Mouse (Mus musculus) CD4-positive, CD25-positive, alpha-beta regulatory T cell, adult 9 weeks (primary cell): ENCODE results near the gene Washc1. TPM values are rescaled to one million over a fixed set of nuclear protein-coding genes. Genes with fewer than 3 reads are reported as not detected.

Source experiments
- polyA plus RNA-seq: library from polyadenylated mRNA; unstranded; fragments of 100-300 nt; shearing (Covaris generic); gene quantifications from one replicate; pipeline ENCODE4 v1.2.1, GENCODE M21; 2017

Gene Washc1
- polyA plus RNA-seq: 16.6 TPM

GRCm38 (mm10) chr17:66111402-66111959, at the start of gene Washc1:
Gene Washc1, plus strand, starts transcription at chr17:66111545.

GRCm38 (mm10) chr17:66076934-66077333, 34.4 kb upstream of the Washc1 start, which contains the start of gene Ankrd12:
Gene Ankrd12, minus strand, starts transcription at chr17:66077089.

GRCm38 (mm10) chr17:66101380-66102330, 9.7 kb upstream of the Washc1 start, which contains the start of gene Ndufv2:
Gene Ndufv2, minus strand, starts transcription at chr17:66101559.

GRCm38 (mm10) chr17:66123066-66123815, 11.9 kb downstream of the Washc1 start, which contains the start of gene Ddx11:
Gene Ddx11, plus strand, starts transcription at chr17:66123520.

Other genes starting within 250 kb of the Washc1 start
- gene Ralbp1, start 225.7 kb upstream of the Washc1 start, polyA plus RNA-seq: 46.0 TPM
- gene Twsg1, start 160.3 kb upstream of the Washc1 start, polyA plus RNA-seq: 43.1 TPM
- gene Ankrd12, start 34.5 kb upstream of the Washc1 start, polyA plus RNA-seq: 189 TPM
- gene Ndufv2, start 10.0 kb upstream of the Washc1 start, polyA plus RNA-seq: 250 TPM
- 36.1 TPM for gene Ddx11, start 12.0 kb downstream of the Washc1 start, polyA plus RNA-seq